In the genomic region with DNA sequence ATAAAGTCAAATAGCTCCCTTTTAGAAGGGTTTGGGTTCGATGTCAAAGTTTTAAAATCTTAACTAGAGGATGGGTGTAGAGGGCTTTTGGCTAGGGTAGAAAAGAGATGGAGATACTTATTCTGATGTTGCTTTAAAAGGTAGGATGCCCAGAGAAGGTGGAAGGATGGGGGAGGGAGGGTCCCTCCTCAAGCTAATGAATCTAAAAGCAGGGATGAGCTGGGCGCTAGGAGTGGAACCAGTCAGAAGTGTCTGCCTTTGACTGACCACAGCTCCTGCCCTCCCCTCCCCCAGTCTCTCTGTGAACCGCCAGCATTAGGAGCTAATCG, we compare ENCODE assay signal across 8 mouse cellular contexts.
DNase-seq lines count a peak whose midpoint lies in the region; ATAC-seq and TF ChIP-seq lines count a peak whose summit lies in the region.
"Had no signal": no experiment of that assay in that cellular context is flagged by ENCODE, and none has a peak within 500 bp of the region (broad histone marks: within the 10 kb centered on the region; RNA-seq: fewer than 3 reads in every experiment).

No protein-coding gene starts in this region.

- H3K4me3 ChIP-seq in megakaryocyte, embryonic 14.5 days (replicated peaks): peak overlapping the region; percentile 83
- no peak overlapping the region for H3K4me3 ChIP-seq in forebrain, embryonic 15.5 days
- peak overlapping the region; percentile 15 for H3K4me3 ChIP-seq in limb, embryonic 14.5 days (replicated peaks; ENCODE audit: low read length)
- peak overlapping the region; percentile 27 for H3K4me3 ChIP-seq in stomach, embryonic 16.5 days (replicated peaks; ENCODE audit: low read length)

- H3K9ac ChIP-seq in forebrain, embryonic 15.5 days (replicated peaks): no peak overlapping the region
- 0 out of 2 replicates have a peak overlapping the region, but pooled peaks have one; percentile 21 for H3K9ac ChIP-seq in limb, embryonic 14.5 days (ENCODE audit: low read depth, low read length, severe bottlenecking)
- peak overlapping the region; percentile 11; the same call in 1 of the 2 replicates for H3K9ac ChIP-seq in stomach, embryonic 16.5 days (ENCODE audit: low read length)

- no peak for DNase-seq in limb, embryonic 14.5 days (ENCODE audit: low spot score)
- no peak for DNase-seq in c-Kit-positive CD71-positive TER-119-positive erythroid progenitor cells, embryonic 14.5 days (ENCODE audit: low spot score)
- DNase-seq: lung, postnatal 4 days had no signal

- no peak for TF ChIP-seq POLR2A in limb, embryonic 14.5 days (IDR thresholded peaks at IDR 0.05; ENCODE audit: borderline replicate concordance, extremely low read depth, insufficient read depth, insufficient read length)

- H3K27ac ChIP-seq in forebrain, embryonic 15.5 days (replicated peaks): no peak overlapping the region
- no peak overlapping the region for H3K27ac ChIP-seq in limb, embryonic 14.5 days (replicated peaks; ENCODE audit: low read depth, low read length)
- H3K27ac ChIP-seq in stomach, embryonic 16.5 days (ENCODE audit: low read length): no peak overlapping the region

- H3K4me1 ChIP-seq in megakaryocyte, embryonic 14.5 days: peaks cover 48% of the 10 kb centered on the region
- H3K4me1 ChIP-seq in forebrain, embryonic 15.5 days: peaks cover 37% of the 10 kb centered on the region
- peaks cover 43% of the 10 kb centered on the region for H3K4me1 ChIP-seq in limb, embryonic 14.5 days (ENCODE audit: control insufficient read depth, insufficient read depth, low read length)
- peaks cover 14% of the 10 kb centered on the region for H3K4me1 ChIP-seq in stomach, embryonic 16.5 days (ENCODE audit: control insufficient read depth, insufficient read depth, low read length)

- H3K4me2 ChIP-seq in forebrain, embryonic 15.5 days (replicated peaks): peak overlapping the region; percentile 29
- peak overlapping the region; percentile 45 for H3K4me2 ChIP-seq in limb, embryonic 14.5 days (replicated peaks; ENCODE audit: low read depth, low read length, severe bottlenecking)
- H3K4me2 ChIP-seq in stomach, embryonic 16.5 days (ENCODE audit: low read depth, low read length): peak overlapping the region; percentile 48

- H3K36me3 ChIP-seq in megakaryocyte, embryonic 14.5 days (replicated peaks; ENCODE audit: low read length): no peaks in the 10 kb centered on the region
- no peaks in the 10 kb centered on the region for H3K36me3 ChIP-seq in forebrain, embryonic 15.5 days
- H3K36me3 ChIP-seq in limb, embryonic 14.5 days (ENCODE audit: control insufficient read depth, insufficient read depth, low read length): no peaks in the 10 kb centered on the region
- no peaks in the 10 kb centered on the region for H3K36me3 ChIP-seq in stomach, embryonic 16.5 days (ENCODE audit: control insufficient read depth, insufficient read depth, low read length)

- ATAC-seq in megakaryocyte, adult 5-6 weeks (ENCODE audit: poor library complexity, severe bottlenecking): no peak
- no peak for ATAC-seq in forebrain, embryonic 15.5 days (replicated peaks)
- ATAC-seq in limb, embryonic 14.5 days (ENCODE audit: low FRiP score, low read depth): no peak
- ATAC-seq in stomach, embryonic 16.5 days (ENCODE audit: insufficient read depth, low FRiP score): no peak
- ATAC-seq in megakaryocyte progenitor cell, adult 5-6 weeks (replicated peaks; ENCODE audit: poor library complexity): no peak

- 7% methylated on average over 4 of the region's 4 CpGs for WGBS in forebrain, embryonic 15.5 days
- 18% methylated on average over 4 of the region's 4 CpGs for WGBS in limb, embryonic 14.5 days
- WGBS in stomach, embryonic 16.5 days: 13% methylated on average over 4 of the region's 4 CpGs

- H3K9me3 ChIP-seq in megakaryocyte, embryonic 14.5 days: no peaks in the 10 kb centered on the region
- H3K9me3 ChIP-seq in forebrain, embryonic 15.5 days: no peaks in the 10 kb centered on the region
- no peaks in the 10 kb centered on the region for H3K9me3 ChIP-seq in limb, embryonic 14.5 days (ENCODE audit: control insufficient read depth, low read length)
- no peaks in the 10 kb centered on the region for H3K9me3 ChIP-seq in stomach, embryonic 16.5 days (replicated peaks; ENCODE audit: control insufficient read depth, low read length)

- H3K27me3 ChIP-seq in megakaryocyte, embryonic 14.5 days (replicated peaks): peaks cover 46% of the 10 kb centered on the region
- H3K27me3 ChIP-seq in forebrain, embryonic 15.5 days: peaks cover 25% of the 10 kb centered on the region
- peaks cover 21% of the 10 kb centered on the region for H3K27me3 ChIP-seq in limb, embryonic 14.5 days (ENCODE audit: control insufficient read depth, insufficient read depth, low read length)
- H3K27me3 ChIP-seq in stomach, embryonic 16.5 days (ENCODE audit: control insufficient read depth, insufficient read depth, low read length): peaks cover 27% of the 10 kb centered on the region
